Mouse (Mus musculus) ES-Bruce4 (cell line): ENCODE data around the gene Dst. TPM values are rescaled to one million over a fixed set of nuclear protein-coding genes. Genes with fewer than 3 reads are reported as not detected.

ENCODE experiments used
- H3K27ac ChIP-seq: 2 replicates; pipeline ENCODE4 v1.5.1; 2012; ENCODE audit warnings: low read length, inconsistent platforms; ENCODE audit not compliant: insufficient read depth
- H3K27me3 ChIP-seq: 2 replicates; pipeline ENCODE4 v1.6.1; 2012; ENCODE audit warnings: mild to moderate bottlenecking, low read length, inconsistent platforms; ENCODE audit not compliant: control insufficient read depth, poor library complexity, insufficient read depth, severe bottlenecking
- H3K36me3 ChIP-seq: 2 replicates; pipeline ENCODE4 v1.6.1; 2012; ENCODE audit warnings: inconsistent platforms, mild to moderate bottlenecking, low read length, moderate library complexity; ENCODE audit not compliant: control insufficient read depth, poor library complexity, insufficient read depth, severe bottlenecking
- H3K4me1 ChIP-seq: one replicate; pipeline ENCODE4 v1.8.1; 2011; ENCODE audit warnings: low read length; ENCODE audit not compliant: control insufficient read depth, insufficient read depth
- H3K4me3 ChIP-seq: 2 replicates; pipeline ENCODE4 v1.5.1; 2011; ENCODE audit warnings: low read depth, mild to moderate bottlenecking, low read length
- H3K9ac ChIP-seq: 2 replicates; pipeline ENCODE4 v1.6.1; 2012; ENCODE audit warnings: low read depth, mild to moderate bottlenecking, inconsistent platforms; ENCODE audit not compliant: poor library complexity, severe bottlenecking
- H3K9me3 ChIP-seq: replicated peaks from 2 replicates; pipeline ENCODE4 v1.6.1; 2012; ENCODE audit warnings: mild to moderate bottlenecking, low read length, inconsistent platforms; ENCODE audit not compliant: control insufficient read depth, poor library complexity, insufficient read depth, severe bottlenecking
- CTCF ChIP-seq: IDR thresholded peaks from one replicate; pipeline ENCODE4 v1.8.1; 2011; ENCODE audit warnings: low read depth, low read length
- EP300 ChIP-seq: IDR thresholded peaks from 2 replicates; pipeline ENCODE4 v1.6.1; 2011; ENCODE audit warnings: low read depth, low read length; ENCODE audit not compliant: insufficient read depth
- POLR2A ChIP-seq: IDR thresholded peaks from one replicate; pipeline ENCODE4 v1.8.1; 2011; ENCODE audit warnings: low read length; ENCODE audit not compliant: insufficient read depth
- polyA plus RNA-seq: library from polyadenylated mRNA; stranded (reverse); fragments of >200 nt; gene quantifications from 2 replicates; pipeline ENCODE4 v1.2.4, GENCODE M21; 2011; ENCODE audit warnings: low read depth; ENCODE audit not compliant: missing spikeins, insufficient read depth, insufficient read length

The Dst gene
- polyA plus RNA-seq, 1 experiment, result 296 TPM

DNA sequence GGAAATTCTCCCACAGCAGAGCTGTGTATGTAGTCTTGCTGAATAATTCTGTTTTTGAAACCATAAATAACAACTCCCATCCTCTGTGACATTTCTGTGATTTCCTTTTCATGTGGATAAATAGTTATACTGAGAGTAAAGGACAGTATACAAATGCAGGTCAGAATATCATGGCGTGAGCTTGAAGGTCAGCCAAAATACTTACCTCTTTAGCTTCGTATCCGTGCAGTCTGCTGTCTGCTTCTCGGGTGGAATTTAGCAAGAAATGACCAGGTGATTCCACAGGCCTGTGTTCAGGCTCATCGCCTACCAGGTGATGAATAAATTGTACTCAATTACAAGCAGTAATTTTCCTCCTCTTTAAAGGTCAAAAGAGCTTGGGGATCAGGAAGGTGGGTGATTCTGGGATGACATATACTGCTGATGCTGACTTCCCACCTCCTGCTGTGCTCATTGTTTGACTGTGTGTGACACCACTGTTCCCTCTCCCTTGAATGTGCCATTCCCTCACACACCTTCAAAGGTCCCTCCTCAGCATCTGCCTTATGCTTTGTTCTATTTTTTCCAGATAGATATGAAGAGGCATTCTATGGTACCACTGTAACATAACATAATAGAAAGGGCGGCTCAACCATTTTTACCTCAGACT, 163.1 kb downstream of the Dst start:
- H3K4me3 ChIP-seq, result no peak overlapping the region
- no peaks in the 10 kb centered on the region for H3K27me3 ChIP-seq
- peak overlapping the region; percentile 14; the same call in 1 of the 2 replicates for H3K9ac ChIP-seq
- no peaks in the 10 kb centered on the region for H3K9me3 ChIP-seq
- H3K36me3 ChIP-seq, result no peaks in the 10 kb centered on the region
- TF ChIP-seq POLR2A (no peak), EP300 (peak; percentile 46; the same call in 1 of the 2 replicates)
- H3K27ac ChIP-seq, result peak overlapping the region; percentile 89
- peaks cover 15% of the 10 kb centered on the region for H3K4me1 ChIP-seq

GRCm38 (mm10) chr1:34072262-34072661, 164.2 kb downstream of the Dst start:
- Histone ChIP-seq H3K4me3 (no peak overlapping the region), H3K9me3 (no peaks in the 10 kb centered on the region), H3K27ac (peak overlapping the region; percentile 81), H3K4me1 (peaks cover 15% of the 10 kb centered on the region), H3K27me3 (no peaks in the 10 kb centered on the region), H3K36me3 (no peaks in the 10 kb centered on the region), H3K9ac (peak overlapping the region; percentile 24; the same call in 1 of the 2 replicates)
- TF ChIP-seq CTCF (no peak), EP300 (no peak), POLR2A (no peak)

- peaks cover 9% of the 10 kb centered on the region for H3K4me1 ChIP-seq
- H3K9ac ChIP-seq, result peak overlapping the region; percentile 59
- no peaks in the 10 kb centered on the region for H3K27me3 ChIP-seq
- no peaks in the 10 kb centered on the region for H3K36me3 ChIP-seq
- no peaks in the 10 kb centered on the region for H3K9me3 ChIP-seq
- H3K27ac ChIP-seq, result peak overlapping the region; percentile 99
- no peak overlapping the region for H3K4me3 ChIP-seq
- TF ChIP-seq EP300 (peak; percentile 98), CTCF (no peak)
Measured at GRCm38 (mm10) chr1:34073436-34074169, 165.6 kb downstream of the Dst start.

- Histone ChIP-seq H3K4me1 (peaks cover 9% of the 10 kb centered on the region), H3K27ac (peak overlapping the region; percentile 100), H3K36me3 (no peaks in the 10 kb centered on the region), H3K4me3 (peak overlapping the region; percentile 53), H3K27me3 (no peaks in the 10 kb centered on the region), H3K9ac (peak overlapping the region; percentile 66), H3K9me3 (no peaks in the 10 kb centered on the region)
- TF ChIP-seq POLR2A (no peak), CTCF (no peak), EP300 (peak; percentile 85)
Measured at GRCm38 (mm10) chr1:34074245-34075187, 166.5 kb downstream of the Dst start.

DNA sequence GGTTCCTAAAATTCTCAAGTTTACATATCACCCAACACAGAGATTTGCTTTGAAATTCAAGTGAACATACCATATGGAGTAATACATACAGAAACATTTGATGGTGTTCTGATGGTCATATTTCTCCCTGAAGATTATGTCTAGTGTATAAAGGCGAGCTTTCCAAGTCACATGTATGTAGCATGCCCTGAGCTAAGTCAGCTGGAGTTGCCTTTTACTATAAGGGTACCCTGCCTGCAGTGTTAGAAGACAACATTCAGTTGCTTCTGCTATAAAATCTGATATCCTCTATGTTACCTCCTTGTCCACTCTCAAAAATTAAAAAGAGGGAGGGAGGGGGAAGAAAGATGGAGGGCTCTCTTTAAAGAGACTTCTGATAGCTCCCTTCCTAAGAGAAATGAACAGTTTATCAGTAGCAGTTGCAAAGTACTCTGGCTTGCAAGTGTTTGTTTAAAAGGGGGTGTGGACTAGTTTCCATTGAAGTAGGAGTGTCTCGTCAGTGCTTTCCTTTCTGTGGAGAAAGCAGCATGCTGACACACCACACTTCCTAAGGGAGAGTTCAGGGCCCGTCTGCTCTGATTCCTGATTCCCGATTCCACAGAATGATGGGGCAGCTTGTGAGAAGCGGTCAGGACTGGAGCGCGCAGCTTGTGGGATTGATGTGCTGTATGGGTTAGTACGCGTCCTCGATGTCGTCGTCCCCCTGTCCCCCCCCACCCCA, 168.8 kb downstream of the Dst start:
- Histone ChIP-seq H3K4me3 (peak overlapping the region; percentile 70), H3K4me1 (peaks cover 4% of the 10 kb centered on the region), H3K27me3 (no peaks in the 10 kb centered on the region), H3K36me3 (no peaks in the 10 kb centered on the region), H3K27ac (peak overlapping the region; percentile 95), H3K9ac (peak overlapping the region; percentile 71), H3K9me3 (no peaks in the 10 kb centered on the region)
- TF ChIP-seq POLR2A (no peak), CTCF (no peak), EP300 (peak; percentile 89)
